Mouse (Mus musculus) gastrocnemius, adult 2 months (tissue): ENCODE results near the gene Rap1gap2. TPM values are rescaled to one million over a fixed set of nuclear protein-coding genes. Genes with fewer than 3 reads are reported as not detected.
A peak's percentile ranks its signal among the peaks of the same experiment; 100 is the strongest.

ENCODE experiments used
- DNase-seq: peaks from one replicate; pipeline ENCODE4 v3.0.0; 2022
- H3K27ac ChIP-seq: fragments of 200-600 bp; 2 replicates; pipeline ENCODE4 v1.8.1; 2022; ENCODE audit warnings: mild to moderate bottlenecking
- H3K4me3 ChIP-seq: fragments of 200-600 bp; 2 replicates; pipeline ENCODE4 v1.8.1; 2022; ENCODE audit warnings: mild to moderate bottlenecking, moderate library complexity
- CTCF ChIP-seq: fragments of 200-600 bp; IDR thresholded peaks from 2 replicates; pipeline ENCODE4 v1.8.1; 2022; ENCODE audit warnings: antibody characterized with exemption, mild to moderate bottlenecking, moderate library complexity
- intact Hi-C: fragments of 180-260 bp; cut with DNase I; formaldehyde crosslinking; loops from one replicate; pipeline ENCODE4 v1.15.1; 2025
- total RNA-seq, 2 experiments: library from RNA; stranded (reverse); gene quantifications; 2 replicates each; pipeline ENCODE4 v1.2.3; 2021

Gene Rap1gap2
- total RNA-seq, 2 experiments from 2014 or later: 6.1 to 7.0 TPM

GRCm38 (mm10) chr11:74537352-74537751, 73.4 kb downstream of the Rap1gap2 start:
- H3K4me3 ChIP-seq: no peak overlapping the region
- no peak overlapping the region for H3K27ac ChIP-seq
- intact Hi-C loops: no loop called here
- TF ChIP-seq CTCF: no peak
- no peak for DNase-seq

GRCm38 (mm10) chr11:74536140-74536842, 74.4 kb downstream of the Rap1gap2 start:
- intact Hi-C loops: no loop called here
- H3K27ac ChIP-seq: no peak overlapping the region
- no peak for DNase-seq
- TF ChIP-seq CTCF: no peak
- no peak overlapping the region for H3K4me3 ChIP-seq

- TF ChIP-seq CTCF: no peak
- Histone ChIP-seq H3K27ac (no peak overlapping the region), H3K4me3 (no peak overlapping the region)
- intact Hi-C loops: no loop called here
- DNase-seq: no peak
These were observed 76.3 kb downstream of the Rap1gap2 start for GRCm38 (mm10) chr11:74534380-74534779.

GRCm38 (mm10) chr11:74533050-74533449, 77.7 kb downstream of the Rap1gap2 start:
- intact Hi-C loops: no loop called here
- H3K27ac ChIP-seq: no peak overlapping the region
- DNase-seq: no peak
- no peak for TF ChIP-seq CTCF
- H3K4me3 ChIP-seq: no peak overlapping the region

GRCm38 (mm10) chr11:74532401-74532800, 78.3 kb downstream of the Rap1gap2 start:
- DNase-seq: no peak
- no peak for TF ChIP-seq CTCF
- intact Hi-C loops: no loop called here
- no peak overlapping the region for H3K4me3 ChIP-seq
- no peak overlapping the region for H3K27ac ChIP-seq

- DNase-seq: no peak
- Histone ChIP-seq H3K4me3 (no peak overlapping the region), H3K27ac (no peak overlapping the region)
- TF ChIP-seq CTCF: no peak
- intact Hi-C loops: no loop called here
These were observed 79.0 kb downstream of the Rap1gap2 start for GRCm38 (mm10) chr11:74531725-74532124.

GRCm38 (mm10) chr11:74529803-74530202, 80.9 kb downstream of the Rap1gap2 start:
- intact Hi-C loops: no loop called here
- Histone ChIP-seq H3K27ac (no peak overlapping the region), H3K4me3 (no peak overlapping the region)
- TF ChIP-seq CTCF: peak; percentile 46
- no peak for DNase-seq

- intact Hi-C loops: loop anchor here (2.0 kb wide), 2 partner anchors 119 to 151 kb away; no protein-coding TSS in a partner anchor
- Histone ChIP-seq H3K4me3 (no peak overlapping the region), H3K27ac (no peak overlapping the region)
- no peak for DNase-seq
- TF ChIP-seq CTCF: no peak
These were observed 83.2 kb downstream of the Rap1gap2 start for GRCm38 (mm10) chr11:74527555-74527954.

GRCm38 (mm10) chr11:74526180-74527158, 84.2 kb downstream of the Rap1gap2 start:
- peak overlapping the region; percentile 68 for H3K4me3 ChIP-seq
- TF ChIP-seq CTCF: peak; percentile 75
- intact Hi-C loops: loop anchor here (2.0 kb wide), 2 partner anchors 118 to 150 kb away; no protein-coding TSS in a partner anchor
- peak; percentile 60 for DNase-seq
- H3K27ac ChIP-seq: peak overlapping the region; percentile 59

GRCm38 (mm10) chr11:74525605-74526004, 85.1 kb downstream of the Rap1gap2 start:
- no peak for TF ChIP-seq CTCF
- no peak for DNase-seq
- Histone ChIP-seq H3K27ac (no peak overlapping the region), H3K4me3 (no peak overlapping the region)
- intact Hi-C loops: loop anchor here (2.0 kb wide), 2 partner anchors 117 to 149 kb away; no protein-coding TSS in a partner anchor

GRCm38 (mm10) chr11:74525205-74525604, 85.5 kb downstream of the Rap1gap2 start:
- no peak overlapping the region for H3K4me3 ChIP-seq
- TF ChIP-seq CTCF: no peak
- intact Hi-C loops: no loop called here
- no peak for DNase-seq
- H3K27ac ChIP-seq: no peak overlapping the region

GRCm38 (mm10) chr11:74524050-74524965, 86.4 kb downstream of the Rap1gap2 start:
- DNase-seq: no peak
- TF ChIP-seq CTCF: no peak
- H3K27ac ChIP-seq: no peak overlapping the region
- intact Hi-C loops: loop anchor here (5.0 kb wide), 1 partner anchor 62 kb away; no protein-coding TSS in a partner anchor
- H3K4me3 ChIP-seq: no peak overlapping the region
